Mouse (Mus musculus): ENCODE measurements around the gene Spg21.

DNA sequence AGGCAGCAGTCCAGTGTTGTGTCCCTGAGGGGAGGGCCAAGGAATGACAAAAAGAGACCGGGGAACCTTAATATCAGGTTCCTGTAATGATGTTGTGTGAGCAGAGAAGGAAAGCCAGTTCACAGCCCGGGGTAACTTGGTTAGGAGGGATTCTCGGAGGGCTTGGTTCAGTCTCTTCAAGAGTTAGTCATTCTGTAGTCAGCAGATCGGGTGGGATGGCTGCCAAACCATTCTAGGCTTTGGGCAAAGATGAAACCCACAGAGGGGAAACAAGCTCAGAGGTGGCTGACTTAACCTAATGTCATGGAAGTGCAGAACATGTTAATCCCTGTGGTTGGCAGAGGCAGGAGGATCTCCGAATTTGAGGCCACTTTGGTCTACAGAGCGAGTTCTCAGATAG, 3.4 kb downstream of the Spg21 start:
- TF ChIP-seq CTCF (IDR thresholded peaks at IDR 0.05; ENCODE audit: low read depth) (no peak), EP300 (IDR thresholded peaks at IDR 0.05; ENCODE audit: low read depth) (no peak)

All from liver, embryonic 14.5 days (tissue).